Mouse (Mus musculus) spleen, adult 2 months (tissue): ENCODE results near the gene Igsf3. TPM values are rescaled to one million over a fixed set of nuclear protein-coding genes. Genes with fewer than 3 reads are reported as not detected.
A peak's percentile ranks its signal among the peaks of the same experiment; 100 is the strongest.

Experiments used
- DNase-seq, 2 experiments: peaks; one replicate each; pipeline versions ENCODE4 v3.0.0 to v3.0.0-alpha.2; 2012 to 2021; ENCODE audit warnings: low spot score in 2 of 2, low read depth in 1 of 2
- H3K27ac ChIP-seq: fragments of 200-500 bp; 2 replicates; pipeline ENCODE4 v1.5.1; 2012; ENCODE audit warnings: low read length, inconsistent platforms; ENCODE audit not compliant: insufficient read depth
- H3K27me3 ChIP-seq: fragments of 200-500 bp; 2 replicates; pipeline ENCODE4 v1.6.1; 2012; ENCODE audit warnings: mild to moderate bottlenecking, moderate library complexity, low read length, inconsistent platforms; ENCODE audit not compliant: control insufficient read depth, insufficient read depth
- H3K36me3 ChIP-seq: fragments of 200-500 bp; 2 replicates; pipeline ENCODE4 v1.6.1; 2012; ENCODE audit warnings: mild to moderate bottlenecking, low read length, inconsistent platforms; ENCODE audit not compliant: control insufficient read depth, insufficient read depth
- H3K4me1 ChIP-seq: fragments of 200-500 bp; 2 replicates; pipeline ENCODE4 v1.6.1; 2011; ENCODE audit warnings: inconsistent platforms; ENCODE audit not compliant: control insufficient read depth, insufficient read depth, insufficient read length
- H3K4me3 ChIP-seq: fragments of 200-500 bp; 2 replicates; pipeline ENCODE4 v1.5.1; 2011; ENCODE audit warnings: mild to moderate bottlenecking, inconsistent platforms; ENCODE audit not compliant: insufficient read depth, insufficient read length; ENCODE audit errors: extremely low read depth
- CTCF ChIP-seq: fragments of 200-500 bp; IDR thresholded peaks from 2 replicates; pipeline ENCODE4 v1.5.1; 2011; ENCODE audit warnings: mild to moderate bottlenecking, inconsistent platforms; ENCODE audit not compliant: insufficient read depth, insufficient read length, insufficient replicate concordance; ENCODE audit errors: extremely low read depth
- POLR2A ChIP-seq: fragments of 200-500 bp; IDR thresholded peaks from 2 replicates; pipeline ENCODE4 v1.6.1; 2011; ENCODE audit warnings: low read depth, low read length, inconsistent platforms
- WGBS: fragments of 180-500 bp; shearing (Covaris S2); methylation state at CpG from one replicate; pipeline ENCODE4 v1.1.7; 2018; 5-methylcytosine and 5-hydroxymethylcytosine counted together
- polyA plus RNA-seq: library from polyadenylated mRNA; depleted of rRNA; stranded (reverse); fragments of >200 nt; gene quantifications from 2 replicates; pipeline ENCODE4 v1.2.3, GENCODE M21; 2012

Gene Igsf3
- polyA plus RNA-seq, 1 experiment: 1.4 TPM

DNA sequence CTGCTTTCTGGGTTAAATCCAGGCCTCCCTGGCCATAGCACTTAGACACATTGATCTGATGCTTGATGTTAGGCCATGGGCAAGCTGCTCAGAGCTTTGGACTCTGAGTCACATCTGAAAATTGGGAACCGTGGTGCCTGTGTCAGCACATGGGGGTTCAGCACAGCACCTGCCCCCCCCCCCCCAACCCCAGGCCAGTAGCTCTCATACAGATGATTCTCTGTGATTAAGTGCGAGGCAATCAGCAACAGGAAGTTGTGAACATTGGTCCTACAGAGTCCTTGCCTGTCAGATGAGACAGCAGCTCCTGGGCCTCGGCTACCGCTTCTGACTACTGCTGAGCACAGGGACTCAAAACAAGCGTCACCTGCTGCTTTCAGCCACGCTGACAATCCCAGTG is 116.0 kb downstream of the Igsf3 start:
- no peak for DNase-seq
- H3K27me3 ChIP-seq: no peaks in the 10 kb centered on the region
- H3K36me3 ChIP-seq: no peaks in the 10 kb centered on the region
- H3K4me3 ChIP-seq: no peak overlapping the region
- 61% methylated on average over 6 of the region's 6 CpGs for WGBS
- H3K4me1 ChIP-seq: peaks cover 3% of the 10 kb centered on the region; the same call in 1 of the 2 replicates
- TF ChIP-seq CTCF (no peak), POLR2A (no peak)
- no peak overlapping the region for H3K27ac ChIP-seq

DNA sequence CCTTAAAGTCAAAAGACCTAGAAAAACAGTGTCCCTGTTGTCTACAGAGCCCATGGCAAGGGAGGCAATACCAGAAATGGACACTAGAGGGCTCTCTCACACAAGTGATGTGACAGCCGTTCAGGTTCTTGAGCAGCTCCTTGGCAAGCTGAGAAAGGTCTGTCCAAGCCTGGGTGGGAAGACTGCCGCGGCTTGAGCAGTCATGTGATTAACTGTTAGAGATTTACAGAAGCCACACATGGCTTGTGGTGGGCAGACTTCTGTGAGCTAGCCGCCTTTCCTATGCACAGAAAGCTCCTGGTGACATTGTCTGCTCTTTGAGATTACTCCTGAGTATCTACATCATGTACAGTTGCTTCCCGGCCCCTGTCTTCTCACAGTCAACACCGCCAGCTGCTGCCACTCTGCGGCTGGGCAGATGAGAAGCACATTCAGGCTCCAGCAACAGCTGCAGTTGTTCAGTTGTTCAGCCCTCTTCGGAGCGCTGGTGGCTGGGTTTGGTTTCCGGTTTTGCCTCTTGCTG is 117.1 kb downstream of the Igsf3 start:
- Histone ChIP-seq H3K36me3 (no peaks in the 10 kb centered on the region), H3K4me1 (peaks cover 3% of the 10 kb centered on the region; the same call in 1 of the 2 replicates), H3K27me3 (no peaks in the 10 kb centered on the region), H3K4me3 (no peak overlapping the region), H3K27ac (no peak overlapping the region)
- TF ChIP-seq POLR2A (no peak), CTCF (peak; percentile 86; the same call in 1 of the 2 replicates)
- 13% methylated on average over 10 of the region's 10 CpGs for WGBS
- peak; percentile 59 to 72 for DNase-seq

DNA sequence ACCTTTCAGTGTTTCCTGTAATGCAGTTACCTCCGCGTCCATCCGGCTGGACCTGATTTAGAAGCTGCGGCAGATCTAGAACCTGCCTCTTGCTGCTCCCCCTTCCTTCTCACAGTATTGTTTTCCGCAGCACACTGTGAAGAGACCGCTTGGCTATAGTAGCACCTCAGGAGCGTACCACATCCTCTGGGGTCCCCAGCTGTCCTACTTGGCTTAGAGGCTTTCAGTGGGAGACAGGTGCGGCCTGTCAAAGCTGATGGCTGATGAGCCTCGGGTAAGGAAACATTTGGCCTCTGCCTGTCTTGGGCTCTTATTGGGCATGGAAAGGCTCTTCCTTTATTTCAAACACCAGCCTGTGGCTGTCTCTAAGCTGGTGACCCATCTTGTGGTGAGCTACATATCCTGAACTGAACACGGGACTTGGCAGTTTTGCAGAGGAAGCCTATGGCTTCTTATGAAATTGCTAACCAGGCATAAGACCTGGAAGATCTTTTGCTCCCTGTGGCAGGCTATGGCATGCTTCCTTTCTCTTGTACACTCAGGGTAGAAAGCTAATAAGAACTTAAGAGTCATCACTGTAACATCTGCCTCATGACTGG is 120.6 kb downstream of the Igsf3 start:
- TF ChIP-seq POLR2A: no peak
- TF ChIP-seq CTCF: no peak
- Histone ChIP-seq H3K27ac (no peak overlapping the region), H3K4me3 (no peak overlapping the region), H3K27me3 (no peaks in the 10 kb centered on the region), H3K4me1 (peaks cover 3% of the 10 kb centered on the region; the same call in 1 of the 2 replicates), H3K36me3 (no peaks in the 10 kb centered on the region)
- 56% methylated on average over 10 of the region's 10 CpGs for WGBS
- DNase-seq: no peak

DNA sequence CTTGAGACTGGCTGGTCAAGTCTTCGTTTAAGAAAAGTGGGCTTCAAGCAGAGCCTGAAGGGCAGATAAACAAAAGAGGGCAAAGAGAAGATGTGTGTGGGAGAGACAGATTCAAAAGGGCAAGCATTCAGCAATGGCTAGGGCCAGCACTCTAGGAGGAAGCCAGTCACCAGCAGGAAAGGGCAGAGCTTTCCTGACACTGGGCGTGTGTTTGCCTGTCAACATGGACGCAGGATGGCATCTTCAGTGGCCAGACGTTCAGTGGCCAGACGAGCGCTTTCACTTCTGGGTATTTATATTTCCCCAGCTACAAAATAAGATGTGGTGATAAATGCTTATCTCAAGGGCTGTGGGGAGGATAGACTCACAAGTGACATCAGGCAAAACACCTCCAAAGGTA is 123.0 kb downstream of the Igsf3 start:
- Histone ChIP-seq H3K27ac (no peak overlapping the region), H3K4me1 (no peaks in the 10 kb centered on the region), H3K4me3 (no peak overlapping the region), H3K27me3 (no peaks in the 10 kb centered on the region), H3K36me3 (no peaks in the 10 kb centered on the region)
- no peak for TF ChIP-seq POLR2A
- TF ChIP-seq CTCF: no peak
- DNase-seq: no peak
- 75% methylated on average over 6 of the region's 6 CpGs for WGBS

GRCm38 (mm10) chr3:101500393-101501051 is 123.6 kb downstream of the Igsf3 start:
- DNase-seq: no peak
- H3K27ac ChIP-seq: no peak overlapping the region
- 70% methylated on average over 11 of the region's 11 CpGs for WGBS

DNA sequence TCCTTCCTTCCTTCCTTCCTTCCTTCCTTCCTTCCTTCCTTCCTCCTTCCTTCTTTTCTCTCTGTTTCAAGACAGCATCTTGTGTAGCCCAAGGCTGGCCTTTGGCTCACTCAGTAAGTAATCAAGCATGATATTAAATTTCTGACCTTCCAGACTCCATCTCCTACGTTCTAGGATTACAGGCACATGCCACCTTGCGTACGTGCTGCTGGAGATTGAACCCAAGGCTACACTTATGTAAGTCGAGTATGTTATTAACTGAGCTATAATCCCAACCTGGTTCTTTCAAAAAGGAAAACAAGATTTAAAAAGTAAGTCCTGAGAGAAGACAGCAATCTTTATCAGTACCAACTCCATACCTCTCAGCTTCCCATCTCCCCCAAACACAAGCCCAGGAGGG is 124.7 kb downstream of the Igsf3 start:
- Histone ChIP-seq H3K27me3 (no peaks in the 10 kb centered on the region), H3K4me3 (no peak overlapping the region), H3K36me3 (no peaks in the 10 kb centered on the region), H3K4me1 (no peaks in the 10 kb centered on the region), H3K27ac (no peak overlapping the region)
- 92% methylated on average over 4 of the region's 4 CpGs for WGBS
- DNase-seq: no peak
- TF ChIP-seq CTCF (no peak), POLR2A (no peak)

More at GRCm38 (mm10) chr3:101500393-101501051, 123.6 kb downstream of the Igsf3 start:
- Histone ChIP-seq H3K4me3 (no peak overlapping the region), H3K4me1 (no peaks in the 10 kb centered on the region), H3K27me3 (no peaks in the 10 kb centered on the region), H3K36me3 (no peaks in the 10 kb centered on the region)
- TF ChIP-seq CTCF (no peak), POLR2A (no peak)

GRCm38 (mm10) chr3:101502086-101502760 is 125.3 kb downstream of the Igsf3 start:
- 43% methylated on average over 14 of the region's 14 CpGs for WGBS
- H3K27me3 ChIP-seq: no peaks in the 10 kb centered on the region
- H3K36me3 ChIP-seq: no peaks in the 10 kb centered on the region
- no peak overlapping the region for H3K4me3 ChIP-seq
- no peak for TF ChIP-seq CTCF
- TF ChIP-seq POLR2A: no peak
- DNase-seq: no peak
- no peak overlapping the region for H3K27ac ChIP-seq
- no peaks in the 10 kb centered on the region for H3K4me1 ChIP-seq
